Mouse (Mus musculus): Measurements from ENCODE around the gene Rfwd3. TPM values are rescaled to one million over a fixed set of nuclear protein-coding genes. Genes with fewer than 3 reads are reported as not detected.
"Not testable (repeated sequence)": the region's sequence is repeated elsewhere in the genome, so short reads cannot be mapped to it uniquely, and the experiment has no call there.

The Rfwd3 gene
- total and polyA plus RNA-seq, 3 experiments, result 53.1 to 64.5 (median 63.6) TPM

- in situ Hi-C loops (cut with MboI; ENCODE audit: low pct_ligation_motif_present, low pct_unique_long_range_greater_than_20kb, low sequenced_read_pairs), result loop anchor here (25.0 kb wide), 1 partner anchor 448 kb away; the partner anchor contains the start of genes Cog4 and Sf3b3
- peaks cover 63 to 82% of the 10 kb centered on the region in 2 experiments for H3K36me3 ChIP-seq (replicated peaks in 1 of 2; ENCODE audit: control insufficient read depth in 1 of 2, insufficient read depth in 1 of 2, low read length in 1 of 2)
These were observed 14.4 kb downstream of the Rfwd3 start for GRCm38 (mm10) chr8:111285603-111286002.

GRCm38 (mm10) chr8:111282093-111282492 is 17.9 kb downstream of the Rfwd3 start:
- no peak for TF ChIP-seq TCF12 (IDR thresholded peaks at IDR 0.05; ENCODE audit: low read depth, low read length)
- H3K79me2 ChIP-seq (replicated peaks; ENCODE audit: control insufficient read depth, extremely low read depth, insufficient read depth, poor library complexity, severe bottlenecking), result no peaks in the 10 kb centered on the region; the same call in 1 of the 2 replicates
- in situ Hi-C loops (cut with MboI; ENCODE audit: low pct_ligation_motif_present, low pct_unique_long_range_greater_than_20kb, low sequenced_read_pairs), result loop anchor here (25.0 kb wide), 1 partner anchor 445 kb away; the partner anchor contains the start of genes Cog4 and Sf3b3

More at GRCm38 (mm10) chr8:111285603-111286002, 14.4 kb downstream of the Rfwd3 start:
- no peak overlapping the region for H3K4me3 ChIP-seq (replicated peaks in 1 of 3; ENCODE audit: low read depth in 2 of 3, low read length in 2 of 3, poor library complexity in 1 of 3)
- dilution Hi-C loops (cut with MboI; ENCODE audit: extremely low pct_ligation_motif_present, extremely low pct_unique_long_range_greater_than_20kb, low sequenced_read_pairs), result no loop called here
- H3K9ac ChIP-seq (ENCODE audit: insufficient read depth, low read depth), result no peak overlapping the region
- peaks cover 0 to 25% of the 10 kb centered on the region in 2 experiments; a peak in 2 of 4 replicates for H3K4me1 ChIP-seq (ENCODE audit: control insufficient read depth in 1 of 2, insufficient read depth in 2 of 2)
- no peak for DNase-seq (ENCODE audit: extremely low read depth)
- peaks cover 3% of the 10 kb centered on the region for H3K79me2 ChIP-seq (replicated peaks; ENCODE audit: control insufficient read depth, extremely low read depth, insufficient read depth, poor library complexity, severe bottlenecking)
- no peak for TF ChIP-seq ELF1 (IDR thresholded peaks at IDR 0.05; ENCODE audit: low read depth, low read length)
- no peak overlapping the region for H3K4me2 ChIP-seq (ENCODE audit: insufficient read depth, low read depth, poor library complexity, severe bottlenecking)
- H3K9me3 ChIP-seq (replicated peaks; ENCODE audit: low read length), result no peaks in the 10 kb centered on the region
- no peak overlapping the region for H3K27ac ChIP-seq (ENCODE audit: insufficient read depth, low read depth)
- H3K27me3 ChIP-seq (replicated peaks), result no peaks in the 10 kb centered on the region

GRCm38 (mm10) chr8:111268277-111268676 is 31.7 kb downstream of the Rfwd3 start:
- DNase-seq (ENCODE audit: extremely low read depth), result no peak
- Histone ChIP-seq H3K9ac (ENCODE audit: insufficient read depth, low read depth) (no peak overlapping the region), H3K9me3 (replicated peaks; ENCODE audit: low read length) (peaks cover 16% of the 10 kb centered on the region), H3K36me3 (replicated peaks in 1 of 2; ENCODE audit: control insufficient read depth in 1 of 2, insufficient read depth in 1 of 2, low read length in 1 of 2) (peaks cover 24 to 27% of the 10 kb centered on the region in 2 experiments), H3K4me2 (ENCODE audit: insufficient read depth, low read depth, poor library complexity, severe bottlenecking) (no peak overlapping the region), H3K27me3 (replicated peaks) (no peaks in the 10 kb centered on the region), H3K4me3 (replicated peaks in 1 of 3; ENCODE audit: low read depth in 2 of 3, low read length in 2 of 3, poor library complexity in 1 of 3) (no peak overlapping the region), H3K4me1 (ENCODE audit: control insufficient read depth in 1 of 2, insufficient read depth in 2 of 2) (no peaks in the 10 kb centered on the region), H3K27ac (ENCODE audit: insufficient read depth, low read depth) (no peak overlapping the region), H3K79me2 (replicated peaks; ENCODE audit: control insufficient read depth, extremely low read depth, insufficient read depth, poor library complexity, severe bottlenecking) (no peaks in the 10 kb centered on the region)
- TF ChIP-seq CTCF (conservative IDR thresholded peaks at IDR 0.05 in 1 of 2, IDR thresholded peaks at IDR 0.05 in 1 of 2; ENCODE audit: low read depth in 2 of 2, low read length in 2 of 2) (0 out of 4 replicates have a peak, but pooled peaks of 1 of the 2 experiments have one; percentile 1), USF2 (conservative IDR thresholded peaks at IDR 0.05; ENCODE audit: low read depth, low read length) (no peak)
- dilution Hi-C loops (cut with MboI; ENCODE audit: extremely low pct_ligation_motif_present, extremely low pct_unique_long_range_greater_than_20kb, low sequenced_read_pairs), result no loop called here
- in situ Hi-C loops (cut with MboI; ENCODE audit: low pct_ligation_motif_present, low pct_unique_long_range_greater_than_20kb, low sequenced_read_pairs), result no loop called here

More at GRCm38 (mm10) chr8:111282093-111282492, 17.9 kb downstream of the Rfwd3 start:
- Histone ChIP-seq H3K4me2 (ENCODE audit: insufficient read depth, low read depth, poor library complexity, severe bottlenecking) (no peak overlapping the region), H3K9me3 (replicated peaks; ENCODE audit: low read length) (no peaks in the 10 kb centered on the region), H3K36me3 (replicated peaks in 1 of 2; ENCODE audit: control insufficient read depth in 1 of 2, insufficient read depth in 1 of 2, low read length in 1 of 2) (peaks cover 63 to 84% of the 10 kb centered on the region in 2 experiments), H3K9ac (ENCODE audit: insufficient read depth, low read depth) (no peak overlapping the region), H3K4me1 (ENCODE audit: control insufficient read depth in 1 of 2, insufficient read depth in 2 of 2) (peaks cover 0 to 25% of the 10 kb centered on the region in 2 experiments; a peak in 2 of 4 replicates), H3K4me3 (replicated peaks in 1 of 3; ENCODE audit: low read depth in 2 of 3, low read length in 2 of 3, poor library complexity in 1 of 3) (no peak overlapping the region), H3K27me3 (replicated peaks) (no peaks in the 10 kb centered on the region), H3K27ac (ENCODE audit: insufficient read depth, low read depth) (no peak overlapping the region)
- dilution Hi-C loops (cut with MboI; ENCODE audit: extremely low pct_ligation_motif_present, extremely low pct_unique_long_range_greater_than_20kb, low sequenced_read_pairs), result no loop called here
- no peak for DNase-seq (ENCODE audit: extremely low read depth)

GRCm38 (mm10) chr8:111266161-111266560 is 33.9 kb downstream of the Rfwd3 start:
- H3K27ac ChIP-seq (ENCODE audit: insufficient read depth, low read depth), result not testable (repeated sequence)

More at GRCm38 (mm10) chr8:111266161-111266560, 33.9 kb downstream of the Rfwd3 start:
- H3K36me3 ChIP-seq (replicated peaks in 1 of 2; ENCODE audit: control insufficient read depth in 1 of 2, insufficient read depth in 1 of 2, low read length in 1 of 2), result peaks cover 14 to 18% of the 10 kb centered on the region in 2 experiments
- H3K4me1 ChIP-seq (ENCODE audit: control insufficient read depth in 1 of 2, insufficient read depth in 2 of 2); H3K79me2 ChIP-seq (replicated peaks; ENCODE audit: control insufficient read depth, extremely low read depth, insufficient read depth, poor library complexity, severe bottlenecking); DNase-seq (ENCODE audit: extremely low read depth); H3K27me3 ChIP-seq (replicated peaks); H3K4me3 ChIP-seq (replicated peaks in 1 of 3; ENCODE audit: low read depth in 2 of 3, low read length in 2 of 3, poor library complexity in 1 of 3); H3K4me2 ChIP-seq (ENCODE audit: insufficient read depth, low read depth, poor library complexity, severe bottlenecking); in situ Hi-C loops (cut with MboI; ENCODE audit: low pct_ligation_motif_present, low pct_unique_long_range_greater_than_20kb, low sequenced_read_pairs); dilution Hi-C loops (cut with MboI; ENCODE audit: extremely low pct_ligation_motif_present, extremely low pct_unique_long_range_greater_than_20kb, low sequenced_read_pairs); H3K9ac ChIP-seq (ENCODE audit: insufficient read depth, low read depth): not testable (repeated sequence)
- peaks cover 16% of the 10 kb centered on the region for H3K9me3 ChIP-seq (replicated peaks; ENCODE audit: low read length)
